31 mouse cellular contexts compared by ENCODE assay signal in genomic region chr12:53321018-53321417, GRCm38 (mm10).
DNase-seq lines count a peak whose midpoint lies in the region; ATAC-seq and TF ChIP-seq lines count a peak whose summit lies in the region.
"Had no signal": no experiment of that assay in that cellular context is flagged by ENCODE, and none has a peak within 500 bp of the region (broad histone marks: within the 10 kb centered on the region; RNA-seq: fewer than 3 reads in every experiment).

No protein-coding gene starts in this region.

- no peak for TF ChIP-seq POLR2A in brain, embryonic 14.5 days (IDR thresholded peaks at IDR 0.05; ENCODE audit: borderline replicate concordance, extremely low read depth, insufficient read depth, insufficient read length, poor library complexity, severe bottlenecking)

- H3K4me3 ChIP-seq in forebrain, embryonic 15.5 days = no peak overlapping the region
- no peak overlapping the region for H3K4me3 ChIP-seq in forebrain, embryonic 11.5 days (ENCODE audit: low read depth, low read length)
- H3K4me3 ChIP-seq: embryonic facial prominence, embryonic 13.5 days; heart, embryonic 12.5 days; limb, embryonic 10.5 days; limb, embryonic 15.5 days; liver, embryonic 13.5 days; megakaryocyte, embryonic 14.5 days; midbrain, embryonic 13.5 days had no signal

- H3K4me1 ChIP-seq in forebrain, embryonic 15.5 days = peaks cover 23% of the 10 kb centered on the region
- H3K4me1 ChIP-seq in forebrain, embryonic 11.5 days (replicated peaks; ENCODE audit: control insufficient read depth, insufficient read depth, low read length) = peaks cover 3% of the 10 kb centered on the region; the same call in 1 of the 2 replicates
- H3K4me1 ChIP-seq: liver, embryonic 13.5 days; megakaryocyte, embryonic 14.5 days had no signal

- TF ChIP-seq CTCF in brain, embryonic 14.5 days (IDR thresholded peaks at IDR 0.05; ENCODE audit: borderline replicate concordance, extremely low read depth, insufficient read depth, insufficient read length) = no peak

- ATAC-seq in forebrain, embryonic 15.5 days (replicated peaks) = 0 out of 2 replicates have a peak, but pooled peaks have one; percentile 23
- ATAC-seq in forebrain, embryonic 11.5 days (replicated peaks; ENCODE audit: low FRiP score) = no peak
- ATAC-seq: inflammation-experienced regulatory T-cells, adult 6 months; lung, postnatal 0 days; midbrain, embryonic 13.5 days had no signal

- H3K27me3 ChIP-seq in forebrain, embryonic 15.5 days = no peaks in the 10 kb centered on the region
- H3K27me3 ChIP-seq in forebrain, embryonic 11.5 days (ENCODE audit: control insufficient read depth, insufficient read depth, low read length) = no peaks in the 10 kb centered on the region; the same call in 1 of the 2 replicates
- H3K27me3 ChIP-seq: embryonic facial prominence, embryonic 13.5 days; heart, embryonic 12.5 days; limb, embryonic 15.5 days; liver, embryonic 13.5 days; megakaryocyte, embryonic 14.5 days; midbrain, embryonic 13.5 days had no signal

- H3K9me3 ChIP-seq in forebrain, embryonic 15.5 days = no peaks in the 10 kb centered on the region
- H3K9me3 ChIP-seq in forebrain, embryonic 11.5 days (ENCODE audit: control insufficient read depth, low read length) = no peaks in the 10 kb centered on the region
- H3K9me3 ChIP-seq: embryonic facial prominence, embryonic 13.5 days; heart, embryonic 12.5 days; limb, embryonic 10.5 days; limb, embryonic 15.5 days; liver, embryonic 13.5 days; midbrain, embryonic 13.5 days had no signal

- no peaks in the 10 kb centered on the region for H3K36me3 ChIP-seq in forebrain, embryonic 15.5 days
- H3K36me3 ChIP-seq in forebrain, embryonic 11.5 days (ENCODE audit: control insufficient read depth, insufficient read depth, low read length) = no peaks in the 10 kb centered on the region
- H3K36me3 ChIP-seq: embryonic facial prominence, embryonic 13.5 days; heart, embryonic 12.5 days; limb, embryonic 10.5 days; limb, embryonic 15.5 days; liver, embryonic 13.5 days; midbrain, embryonic 13.5 days had no signal

- no peak overlapping the region for H3K4me2 ChIP-seq in forebrain, embryonic 15.5 days (replicated peaks)
- no peak overlapping the region for H3K4me2 ChIP-seq in forebrain, embryonic 11.5 days (ENCODE audit: low read depth, low read length, severe bottlenecking)
- H3K4me2 ChIP-seq: embryonic facial prominence, embryonic 13.5 days; heart, embryonic 12.5 days; hindbrain, embryonic 14.5 days; limb, embryonic 15.5 days; liver, embryonic 13.5 days; midbrain, embryonic 13.5 days had no signal

- peak; percentile 6 for DNase-seq in adrenal gland, adult 8-10 months
- DNase-seq in adrenal gland, adult 18-20 months (ENCODE audit: low spot score in 2 of 2) = no peak
- no peak for DNase-seq in forebrain, embryonic 11.5 days (ENCODE audit: low spot score)
- peak; percentile 6 for DNase-seq in adrenal gland, postnatal 10 days
- peak; percentile 55 for DNase-seq in brain, embryonic 14.5 days (ENCODE audit: low read depth)
- no peak for DNase-seq in cerebellum, postnatal 25 days
- no peak for DNase-seq in right cerebral cortex, adult 18-20 months
- DNase-seq: cerebellum, adult 11-12 months; cerebellum, adult 9-11 months; gastrocnemius, postnatal 25 days; heart, adult 18-20 months; heart, postnatal 4 days; kidney, adult 11 months; kidney, postnatal 14 days; layer of hippocampus, adult 9-11 months; liver, embryonic 13.5 days; lung, adult 18-20 months; lung, postnatal 4 days; retina, postnatal 1 day; right cerebral cortex, postnatal 25 days; thymus, postnatal 14 days had no signal

- WGBS in forebrain, embryonic 15.5 days = 53% methylated on average over 12 of the region's 12 CpGs
- WGBS in forebrain, embryonic 11.5 days = 71% methylated on average over 12 of the region's 12 CpGs

- no peak overlapping the region for H3K9ac ChIP-seq in forebrain, embryonic 15.5 days (replicated peaks)
- H3K9ac ChIP-seq in forebrain, embryonic 11.5 days (ENCODE audit: low read length) = no peak overlapping the region
- H3K9ac ChIP-seq: embryonic facial prominence, embryonic 13.5 days; heart, embryonic 12.5 days; hindbrain, embryonic 14.5 days; limb, embryonic 15.5 days; liver, embryonic 13.5 days; midbrain, embryonic 13.5 days had no signal

- no peak overlapping the region for H3K27ac ChIP-seq in forebrain, embryonic 15.5 days (replicated peaks)
- no peak overlapping the region for H3K27ac ChIP-seq in forebrain, embryonic 11.5 days (ENCODE audit: low read depth, low read length)
- H3K27ac ChIP-seq: embryonic facial prominence, embryonic 13.5 days; hindbrain, embryonic 14.5 days; limb, embryonic 10.5 days; limb, embryonic 15.5 days; liver, embryonic 13.5 days; midbrain, embryonic 13.5 days had no signal

Comparison
In these comparisons a context has a peak if more than half of its experiments do, and no peak if none do; other contexts are left out.
1. DNase-seq: peak in adrenal gland, adult 8-10 months (single experiment), adrenal gland, postnatal 10 days (single experiment) and brain, embryonic 14.5 days (single experiment); none in adrenal gland, adult 18-20 months (0 of 2), forebrain, embryonic 11.5 days (single experiment), cerebellum, postnatal 25 days (0 of 2) and right cerebral cortex, adult 18-20 months (single experiment).